Mouse (Mus musculus): ENCODE results near the gene Xpo5. TPM values are rescaled to one million over a fixed set of nuclear protein-coding genes. Genes with fewer than 3 reads are reported as not detected.
A peak's percentile ranks its signal among the peaks of the same experiment; 100 is the strongest.

Gene Xpo5
- polyA plus RNA-seq, 1 experiment from 2014 or later, result 26.7 TPM

- Histone ChIP-seq H3K4me1 (ENCODE audit: control insufficient read depth, insufficient read depth, low read length) (peaks cover 24% of the 10 kb centered on the region), H3K36me3 (ENCODE audit: control insufficient read depth, insufficient read depth, low read length) (0 out of 2 replicates have a peak, but pooled peaks cover 8% of the 10 kb centered on the region), H3K9me3 (ENCODE audit: control insufficient read depth, low read length) (no peaks in the 10 kb centered on the region), H3K4me2 (ENCODE audit: low read depth, low read length) (peak overlapping the region; percentile 70), H3K4me3 (ENCODE audit: low read length) (peak overlapping the region; percentile 78), H3K27ac (ENCODE audit: low read length) (peak overlapping the region; percentile 77), H3K27me3 (replicated peaks; ENCODE audit: control insufficient read depth, insufficient read depth, low read length) (no peaks in the 10 kb centered on the region), H3K9ac (ENCODE audit: low read depth, low read length) (peak overlapping the region; percentile 86)
- ATAC-seq, result peak; percentile 21
- WGBS, result under 1% methylated on average over 19 of the region's 19 CpGs
Observed at GRCm38 (mm10) chr17:46161179-46161578, 41.4 kb upstream of the Xpo5 start.

GRCm38 (mm10) chr17:46161710-46162109 is 40.9 kb upstream of the Xpo5 start:
- Histone ChIP-seq H3K27ac (ENCODE audit: low read length) (peak overlapping the region; percentile 77), H3K9ac (ENCODE audit: low read depth, low read length) (peak overlapping the region; percentile 86), H3K9me3 (ENCODE audit: control insufficient read depth, low read length) (no peaks in the 10 kb centered on the region), H3K4me1 (ENCODE audit: control insufficient read depth, insufficient read depth, low read length) (peaks cover 24% of the 10 kb centered on the region), H3K4me2 (ENCODE audit: low read depth, low read length) (peak overlapping the region; percentile 70), H3K27me3 (replicated peaks; ENCODE audit: control insufficient read depth, insufficient read depth, low read length) (no peaks in the 10 kb centered on the region), H3K4me3 (ENCODE audit: low read length) (peak overlapping the region; percentile 78), H3K36me3 (ENCODE audit: control insufficient read depth, insufficient read depth, low read length) (peaks cover 13% of the 10 kb centered on the region; the same call in 1 of the 2 replicates)
- ATAC-seq, result no peak
- WGBS, result 52% methylated on average over 9 of the region's 9 CpGs

GRCm38 (mm10) chr17:46162551-46162950 is 40.0 kb upstream of the Xpo5 start:
- ATAC-seq, result no peak
- H3K9ac ChIP-seq (ENCODE audit: low read depth, low read length), result 0 out of 2 replicates have a peak overlapping the region, but pooled peaks have one; percentile 4
- H3K36me3 ChIP-seq (ENCODE audit: control insufficient read depth, insufficient read depth, low read length), result peaks cover 19% of the 10 kb centered on the region
- H3K4me3 ChIP-seq (ENCODE audit: low read length), result peak overlapping the region; percentile 20; the same call in 1 of the 2 replicates
- 82% methylated on average over 7 of the region's 7 CpGs for WGBS
- no peaks in the 10 kb centered on the region for H3K9me3 ChIP-seq (ENCODE audit: control insufficient read depth, low read length)
- no peaks in the 10 kb centered on the region for H3K27me3 ChIP-seq (replicated peaks; ENCODE audit: control insufficient read depth, insufficient read depth, low read length)
- peaks cover 24% of the 10 kb centered on the region for H3K4me1 ChIP-seq (ENCODE audit: control insufficient read depth, insufficient read depth, low read length)
- peak overlapping the region; percentile 65; the same call in 1 of the 2 replicates for H3K27ac ChIP-seq (ENCODE audit: low read length)
- peak overlapping the region; percentile 26; the same call in 1 of the 2 replicates for H3K4me2 ChIP-seq (ENCODE audit: low read depth, low read length)

GRCm38 (mm10) chr17:46162951-46163421 is 39.6 kb upstream of the Xpo5 start:
- WGBS, result 59% methylated on average over 9 of the region's 9 CpGs
- H3K4me3 ChIP-seq (ENCODE audit: low read length), result peak overlapping the region; percentile 20
- ATAC-seq, result no peak

GRCm38 (mm10) chr17:46164301-46164700 is 38.3 kb upstream of the Xpo5 start:
- no peak overlapping the region for H3K27ac ChIP-seq (ENCODE audit: low read length)
- H3K4me3 ChIP-seq (ENCODE audit: low read length), result no peak overlapping the region
- H3K9ac ChIP-seq (ENCODE audit: low read depth, low read length), result no peak overlapping the region
- no peak for ATAC-seq
- no peaks in the 10 kb centered on the region for H3K9me3 ChIP-seq (ENCODE audit: control insufficient read depth, low read length)
- WGBS, result 90% methylated on average over 8 of the region's 8 CpGs
- no peaks in the 10 kb centered on the region for H3K27me3 ChIP-seq (replicated peaks; ENCODE audit: control insufficient read depth, insufficient read depth, low read length)
- peaks cover 24% of the 10 kb centered on the region for H3K4me1 ChIP-seq (ENCODE audit: control insufficient read depth, insufficient read depth, low read length)
- peaks cover 32% of the 10 kb centered on the region for H3K36me3 ChIP-seq (ENCODE audit: control insufficient read depth, insufficient read depth, low read length)
- no peak overlapping the region for H3K4me2 ChIP-seq (ENCODE audit: low read depth, low read length)

More at GRCm38 (mm10) chr17:46162951-46163421, 39.6 kb upstream of the Xpo5 start:
- Histone ChIP-seq H3K4me1 (ENCODE audit: control insufficient read depth, insufficient read depth, low read length) (peaks cover 24% of the 10 kb centered on the region), H3K9me3 (ENCODE audit: control insufficient read depth, low read length) (no peaks in the 10 kb centered on the region), H3K36me3 (ENCODE audit: control insufficient read depth, insufficient read depth, low read length) (peaks cover 24% of the 10 kb centered on the region), H3K27me3 (replicated peaks; ENCODE audit: control insufficient read depth, insufficient read depth, low read length) (no peaks in the 10 kb centered on the region), H3K9ac (ENCODE audit: low read depth, low read length) (0 out of 2 replicates have a peak overlapping the region, but pooled peaks have one; percentile 4), H3K4me2 (ENCODE audit: low read depth, low read length) (peak overlapping the region; percentile 26; the same call in 1 of the 2 replicates), H3K27ac (ENCODE audit: low read length) (peak overlapping the region; percentile 65)

- no peak for ATAC-seq
- H3K4me3 ChIP-seq (ENCODE audit: low read length), result no peak overlapping the region
- H3K9ac ChIP-seq (ENCODE audit: low read depth, low read length), result no peak overlapping the region
- H3K27ac ChIP-seq (ENCODE audit: low read length), result no peak overlapping the region
- no peaks in the 10 kb centered on the region for H3K27me3 ChIP-seq (replicated peaks; ENCODE audit: control insufficient read depth, insufficient read depth, low read length)
- H3K4me2 ChIP-seq (ENCODE audit: low read depth, low read length), result no peak overlapping the region
- H3K4me1 ChIP-seq (ENCODE audit: control insufficient read depth, insufficient read depth, low read length), result peaks cover 19% of the 10 kb centered on the region
- H3K36me3 ChIP-seq (ENCODE audit: control insufficient read depth, insufficient read depth, low read length), result peaks cover 35% of the 10 kb centered on the region
- H3K9me3 ChIP-seq (ENCODE audit: control insufficient read depth, low read length), result no peaks in the 10 kb centered on the region
- WGBS, result 91% methylated on average over 10 of the region's 10 CpGs
Observed at GRCm38 (mm10) chr17:46164791-46165190, 37.8 kb upstream of the Xpo5 start.

GRCm38 (mm10) chr17:46165460-46165859 is 37.1 kb upstream of the Xpo5 start:
- no peaks in the 10 kb centered on the region for H3K9me3 ChIP-seq (ENCODE audit: control insufficient read depth, low read length)
- H3K4me1 ChIP-seq (ENCODE audit: control insufficient read depth, insufficient read depth, low read length), result peaks cover 18% of the 10 kb centered on the region
- ATAC-seq, result no peak
- 86% methylated on average over 12 of the region's 12 CpGs for WGBS
- no peak overlapping the region for H3K4me2 ChIP-seq (ENCODE audit: low read depth, low read length)
- no peak overlapping the region for H3K27ac ChIP-seq (ENCODE audit: low read length)
- H3K27me3 ChIP-seq (replicated peaks; ENCODE audit: control insufficient read depth, insufficient read depth, low read length), result no peaks in the 10 kb centered on the region
- H3K9ac ChIP-seq (ENCODE audit: low read depth, low read length), result no peak overlapping the region
- no peak overlapping the region for H3K4me3 ChIP-seq (ENCODE audit: low read length)
- H3K36me3 ChIP-seq (ENCODE audit: control insufficient read depth, insufficient read depth, low read length), result peaks cover 37% of the 10 kb centered on the region

GRCm38 (mm10) chr17:46166270-46166669 is 36.3 kb upstream of the Xpo5 start:
- no peak overlapping the region for H3K9ac ChIP-seq (ENCODE audit: low read depth, low read length)
- no peaks in the 10 kb centered on the region for H3K9me3 ChIP-seq (ENCODE audit: control insufficient read depth, low read length)
- no peak overlapping the region for H3K4me2 ChIP-seq (ENCODE audit: low read depth, low read length)
- H3K4me3 ChIP-seq (ENCODE audit: low read length), result no peak overlapping the region
- no peak overlapping the region for H3K27ac ChIP-seq (ENCODE audit: low read length)
- peaks cover 18% of the 10 kb centered on the region for H3K4me1 ChIP-seq (ENCODE audit: control insufficient read depth, insufficient read depth, low read length)
- ATAC-seq, result no peak
- H3K36me3 ChIP-seq (ENCODE audit: control insufficient read depth, insufficient read depth, low read length), result peaks cover 37% of the 10 kb centered on the region
- 67% methylated on average over 5 of the region's 5 CpGs for WGBS
- H3K27me3 ChIP-seq (replicated peaks; ENCODE audit: control insufficient read depth, insufficient read depth, low read length), result no peaks in the 10 kb centered on the region

- Histone ChIP-seq H3K36me3 (ENCODE audit: control insufficient read depth, insufficient read depth, low read length) (peaks cover 37% of the 10 kb centered on the region), H3K9me3 (ENCODE audit: control insufficient read depth, low read length) (no peaks in the 10 kb centered on the region), H3K27me3 (replicated peaks; ENCODE audit: control insufficient read depth, insufficient read depth, low read length) (no peaks in the 10 kb centered on the region), H3K27ac (ENCODE audit: low read length) (no peak overlapping the region), H3K9ac (ENCODE audit: low read depth, low read length) (no peak overlapping the region), H3K4me3 (ENCODE audit: low read length) (no peak overlapping the region), H3K4me2 (ENCODE audit: low read depth, low read length) (no peak overlapping the region), H3K4me1 (ENCODE audit: control insufficient read depth, insufficient read depth, low read length) (peaks cover 13% of the 10 kb centered on the region)
- 84% methylated on average over 11 of the region's 11 CpGs for WGBS
- no peak for ATAC-seq
Observed at GRCm38 (mm10) chr17:46167014-46167413, 35.6 kb upstream of the Xpo5 start.

- WGBS, result 41% methylated on average over 5 of the region's 5 CpGs
- Histone ChIP-seq H3K27ac (ENCODE audit: low read length) (no peak overlapping the region), H3K9me3 (ENCODE audit: control insufficient read depth, low read length) (no peaks in the 10 kb centered on the region), H3K36me3 (ENCODE audit: control insufficient read depth, insufficient read depth, low read length) (peaks cover 37% of the 10 kb centered on the region), H3K9ac (ENCODE audit: low read depth, low read length) (no peak overlapping the region), H3K27me3 (replicated peaks; ENCODE audit: control insufficient read depth, insufficient read depth, low read length) (no peaks in the 10 kb centered on the region), H3K4me1 (ENCODE audit: control insufficient read depth, insufficient read depth, low read length) (peaks cover 1% of the 10 kb centered on the region; the same call in 1 of the 2 replicates), H3K4me3 (ENCODE audit: low read length) (no peak overlapping the region), H3K4me2 (ENCODE audit: low read depth, low read length) (no peak overlapping the region)
- ATAC-seq, result no peak; the same call in 1 of the 2 replicates
Observed at GRCm38 (mm10) chr17:46168318-46168717, 34.3 kb upstream of the Xpo5 start.
